Mouse (Mus musculus) gastrocnemius, postnatal 10 days (tissue): ENCODE data around the gene Tomt. TPM values are rescaled to one million over a fixed set of nuclear protein-coding genes. Genes with fewer than 3 reads are reported as not detected.
"Not testable (repeated sequence)": the region's sequence is repeated elsewhere in the genome, so short reads cannot be mapped to it uniquely, and the experiment has no call there.

Experiments
- DNase-seq: peaks from one replicate; pipeline ENCODE4 v3.0.0; 2021; ENCODE audit warnings: mixed read lengths
- long read RNA-seq, 2 experiments: library from polyadenylated mRNA; stranded (forward); transcript quantifications; one replicate each; pipeline ENCODE4 v2.0.0; 2021
- total RNA-seq, 2 experiments: library from RNA; stranded (reverse); gene quantifications; 2 replicates each; pipeline ENCODE4 v1.2.3; 2021

Tomt gene
- total RNA-seq = not detected
- long read RNA-seq, experiment 1 = 0 reads
- long read RNA-seq, experiment 2 = 0 reads

DNA sequence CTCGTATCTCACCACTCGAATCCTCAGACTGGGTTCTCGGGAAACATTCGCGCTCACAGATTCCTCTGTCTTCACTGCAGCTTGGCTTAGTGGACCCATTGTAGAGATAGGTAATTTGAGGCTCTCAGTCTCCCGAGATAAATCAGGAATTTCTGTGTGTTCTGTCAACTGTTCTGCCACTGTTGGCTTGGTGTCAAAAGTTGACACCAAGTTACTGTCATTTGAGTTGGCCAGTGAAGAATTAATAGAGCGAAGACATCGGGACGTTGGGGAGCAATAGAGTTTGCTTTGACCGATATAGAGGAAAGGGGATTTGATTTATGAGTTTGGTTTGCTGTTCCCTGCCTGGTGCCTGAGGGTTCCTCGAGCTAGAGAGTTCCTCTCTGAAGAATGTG is at the start of gene Tomt:
Gene Tomt, minus strand, starts transcription at position 73 of the 395 bp plus-strand sequence.
- no peak for DNase-seq

DNA sequence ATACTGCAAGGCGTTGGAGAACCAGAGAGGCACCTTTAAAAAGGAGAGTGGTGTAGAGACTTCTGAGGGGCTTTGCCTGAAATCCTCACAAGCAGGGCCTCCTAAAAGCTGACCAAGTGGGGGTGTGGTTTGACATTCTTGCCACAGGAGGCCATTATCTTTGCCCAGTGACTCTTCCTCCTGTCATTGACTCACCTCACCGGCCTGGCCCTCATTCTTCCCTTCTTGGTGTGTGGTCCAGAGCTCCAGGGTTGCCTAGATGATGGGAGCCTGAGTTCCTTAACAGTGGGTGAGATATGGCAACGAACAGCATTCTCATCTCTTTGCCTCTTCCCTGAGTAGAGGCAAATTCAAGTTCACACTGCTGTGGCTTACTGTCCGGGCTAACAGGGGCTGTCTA is 49.7 kb upstream of the Tomt start:
- DNase-seq = no peak

DNA sequence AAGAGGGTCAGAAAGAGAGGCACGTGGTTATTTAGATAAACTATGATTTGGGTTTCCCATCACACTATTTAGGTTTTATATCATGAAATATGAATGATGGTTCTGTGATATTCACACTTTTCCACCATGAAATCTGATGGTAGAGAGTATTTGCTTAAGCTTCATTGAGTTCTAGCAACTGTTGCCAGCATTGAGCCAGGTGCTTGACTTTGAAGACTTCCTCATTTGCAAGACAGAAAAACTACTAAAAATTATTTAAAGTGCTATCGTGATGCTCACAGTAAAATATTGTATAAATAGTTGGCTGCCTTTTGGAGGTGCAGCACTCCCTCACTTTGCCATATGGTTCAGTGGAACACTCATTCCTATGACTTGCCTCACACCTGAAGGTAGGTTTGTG is 49.1 kb upstream of the Tomt start:
- DNase-seq = no peak

DNA sequence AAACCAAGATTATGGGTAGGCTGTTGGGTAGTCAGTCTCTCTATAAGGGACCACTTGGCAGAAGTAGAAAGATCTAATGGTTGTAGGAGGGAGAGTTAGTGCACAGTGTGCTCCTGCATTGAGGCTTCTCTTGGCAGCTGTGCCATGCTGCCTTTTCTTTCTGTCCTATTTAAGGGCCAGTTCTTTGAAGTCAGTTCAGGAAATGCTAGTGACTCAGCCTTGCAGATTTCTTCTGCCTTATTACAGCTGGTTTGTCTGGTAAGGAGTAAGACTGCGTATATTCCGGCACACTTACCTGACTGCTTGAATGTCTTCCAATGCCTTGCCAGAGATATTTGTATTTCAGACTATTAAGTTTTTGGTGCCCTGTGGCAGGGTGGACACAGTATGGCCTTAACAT is 48.0 kb upstream of the Tomt start:
- DNase-seq = no peak

DNA sequence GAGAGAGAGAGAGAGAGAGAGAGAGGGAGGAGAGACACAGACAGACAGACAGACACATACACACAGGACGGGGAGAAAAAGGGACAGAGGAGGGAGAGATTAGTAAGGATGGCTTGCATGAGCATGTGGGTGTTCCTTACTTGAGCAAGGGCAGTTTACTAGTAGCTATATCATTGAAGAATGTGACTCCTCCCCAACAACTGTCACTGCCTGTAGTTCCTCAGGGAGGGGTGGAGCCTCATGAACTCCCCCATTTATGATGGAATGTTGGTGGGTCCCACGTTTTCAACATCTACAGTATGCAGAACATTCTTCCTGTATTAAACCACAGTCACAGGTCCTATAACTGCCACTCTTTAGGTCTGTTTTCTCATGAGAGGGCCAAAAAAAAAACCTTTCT is 45.9 kb upstream of the Tomt start:
- DNase-seq = no peak

DNA sequence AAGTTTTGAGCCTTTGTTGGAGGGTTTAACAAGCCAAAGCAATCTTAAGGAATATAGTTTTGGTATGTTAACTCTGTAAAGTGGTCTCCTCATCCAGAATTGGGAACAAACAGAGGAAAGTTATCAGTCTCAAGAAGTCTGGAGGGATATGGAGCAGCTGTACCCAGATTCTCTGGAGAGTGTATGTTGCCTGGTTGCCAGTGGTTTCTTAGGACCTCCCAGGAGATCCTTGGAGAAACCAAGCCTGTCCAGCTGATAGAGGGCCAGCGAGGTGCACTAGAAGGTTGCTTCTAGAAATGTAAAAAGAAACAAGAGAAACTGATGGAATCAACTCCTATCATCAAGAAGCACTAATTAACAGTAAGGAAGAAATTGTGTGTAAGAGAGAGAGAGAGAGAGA is 45.5 kb upstream of the Tomt start:
- DNase-seq = no peak

DNA sequence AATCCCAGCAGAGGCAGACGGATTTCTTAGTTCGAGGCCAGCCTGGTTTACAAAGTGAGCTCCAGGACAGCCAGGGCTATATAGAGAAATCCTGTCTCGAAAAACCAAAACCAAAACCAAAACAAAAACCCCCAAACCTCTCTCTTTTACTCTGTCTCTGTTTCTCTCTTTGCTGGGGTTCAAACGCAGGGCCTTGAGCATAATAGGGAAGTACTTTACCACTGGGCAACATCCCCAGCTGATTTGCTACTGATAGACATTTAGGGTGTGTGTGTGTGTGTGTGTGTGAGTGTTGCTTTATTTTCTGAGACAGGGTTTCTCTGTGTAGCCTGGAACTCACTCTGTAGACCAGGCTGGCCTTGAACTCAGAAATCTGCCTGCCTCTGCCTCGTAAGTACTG is 42.8 kb upstream of the Tomt start:
- DNase-seq = not testable (repeated sequence)

DNA sequence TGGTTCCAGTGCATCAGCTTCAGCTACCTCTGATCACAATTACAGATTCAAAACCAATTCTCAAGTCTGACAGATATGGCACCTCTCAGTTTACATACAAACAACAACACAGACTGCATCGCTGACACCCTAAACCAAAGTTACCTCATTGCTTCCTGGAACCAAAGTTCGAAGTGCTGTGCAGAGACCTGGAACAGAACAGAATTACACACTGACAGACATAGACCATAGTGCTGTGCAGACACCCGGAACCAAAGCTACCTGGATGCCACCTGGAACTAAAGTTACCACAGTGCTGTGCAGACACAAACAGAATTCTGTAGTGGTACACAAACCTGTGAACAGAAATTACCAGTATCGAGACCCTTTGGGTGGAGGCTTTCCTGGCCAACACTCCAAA is 33.6 kb upstream of the Tomt start:
- DNase-seq = no peak

DNA sequence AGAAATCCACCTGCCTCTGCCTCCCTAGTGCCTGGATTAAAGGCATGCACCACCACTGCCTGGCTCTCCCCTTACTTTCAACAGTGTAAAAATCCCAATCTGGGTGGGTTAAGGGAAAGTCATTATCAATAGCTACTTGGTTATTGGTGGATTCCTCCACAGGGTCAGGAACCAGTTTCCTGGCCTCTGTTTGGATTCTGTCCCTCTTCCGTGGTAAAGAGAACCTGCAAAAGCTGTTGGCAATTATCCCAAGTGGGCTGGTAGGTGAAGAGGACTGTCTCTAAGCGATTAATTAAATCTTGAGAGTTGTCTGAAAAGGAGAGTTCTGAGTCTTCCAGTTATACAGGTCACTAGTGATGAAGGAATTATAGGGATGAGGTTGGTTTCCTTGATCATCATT is 32.2 kb upstream of the Tomt start:
- no peak for DNase-seq

DNA sequence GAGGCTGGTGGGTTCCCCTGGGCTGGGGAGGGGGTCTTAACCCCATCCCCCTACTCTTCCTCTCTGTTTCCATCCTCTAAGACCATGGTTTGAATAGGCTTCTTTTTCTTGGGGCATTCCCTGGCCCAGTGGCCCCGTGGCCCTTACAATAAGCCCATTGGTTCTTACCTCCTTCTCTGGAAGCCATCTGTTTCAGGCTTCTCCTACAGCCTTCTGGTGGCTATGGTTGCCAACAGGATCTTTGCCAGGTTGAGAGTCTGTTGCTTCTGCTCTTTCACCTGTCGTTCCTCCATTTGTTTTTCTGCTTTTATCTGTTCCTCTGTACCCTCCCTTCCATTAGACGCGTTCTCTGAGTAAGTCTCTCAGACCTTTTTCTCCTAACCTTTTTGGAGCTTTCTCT is 31.4 kb upstream of the Tomt start:
- DNase-seq = peak; percentile 10

DNA sequence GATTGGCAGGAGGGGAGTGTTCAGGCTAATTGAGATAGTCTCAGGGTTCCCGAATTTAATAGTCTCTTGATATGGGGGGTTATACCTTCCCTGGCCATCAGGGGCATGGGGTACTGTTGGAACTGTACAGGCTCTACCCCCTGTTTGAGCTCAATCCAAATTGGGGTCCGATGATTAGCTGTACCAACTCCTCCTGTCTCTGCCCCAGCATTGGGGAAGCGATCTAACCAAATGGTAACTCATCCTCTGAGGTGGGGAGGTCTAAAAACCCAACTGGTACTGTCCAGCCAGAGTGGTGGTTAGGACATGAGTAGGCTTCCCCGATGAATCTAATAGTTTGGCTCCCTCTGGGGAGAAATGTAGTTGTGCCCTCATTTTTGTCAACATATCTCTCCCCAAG is 30.8 kb upstream of the Tomt start:
- DNase-seq = no peak

DNA sequence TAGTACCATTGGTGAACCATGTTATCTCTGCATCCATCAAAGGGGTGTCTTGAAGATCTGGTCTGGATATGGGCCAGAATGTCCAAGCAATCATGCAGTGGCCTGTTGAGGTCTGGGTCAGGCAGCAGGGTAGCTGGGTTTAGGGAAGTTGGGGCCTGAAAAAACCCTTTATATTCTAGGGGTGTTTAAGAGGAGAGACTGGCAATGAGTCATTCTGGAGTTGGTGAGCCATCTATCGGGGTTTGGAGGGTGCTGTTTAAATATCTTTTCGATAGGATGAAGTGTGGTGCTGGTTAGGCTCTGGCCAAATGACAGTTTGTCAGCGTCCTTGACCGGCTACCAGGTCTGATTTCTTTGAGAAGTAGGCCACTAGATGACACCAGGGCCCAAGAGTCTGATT is 29.8 kb upstream of the Tomt start:
- DNase-seq = no peak

DNA sequence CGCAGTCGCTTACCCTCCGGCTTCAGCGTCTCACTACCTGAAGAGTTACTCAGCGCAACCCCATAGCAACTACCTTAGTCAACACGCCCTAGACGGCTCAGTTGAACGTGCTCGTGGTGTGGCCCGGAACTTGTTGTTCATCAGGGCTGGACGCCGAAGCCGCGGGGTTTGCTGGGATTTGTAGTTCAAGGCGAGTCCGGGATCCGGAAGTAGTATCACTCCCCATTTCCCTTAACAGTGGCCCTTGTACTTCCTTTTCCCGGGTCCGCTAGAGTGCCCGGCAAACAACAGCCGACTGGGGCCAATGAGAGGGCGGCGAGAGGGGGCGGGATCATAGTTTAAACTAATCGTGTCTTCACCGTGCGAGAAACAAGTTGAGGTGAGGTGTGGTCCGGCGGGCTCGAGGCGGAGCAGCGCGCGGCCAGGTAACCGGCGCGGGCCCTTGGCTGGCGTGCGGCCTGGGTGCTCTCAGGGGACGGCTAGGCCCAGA is 27.6 kb upstream of the Tomt start, which contains the start of the genes Lrrc51 and Numa1:
Gene Lrrc51, minus strand, starts transcription at position 145 of the 490 bp plus-strand sequence.
Gene Numa1, plus strand, starts transcription at position 361 of the 490 bp plus-strand sequence.
- peak; percentile 92 for DNase-seq

DNA sequence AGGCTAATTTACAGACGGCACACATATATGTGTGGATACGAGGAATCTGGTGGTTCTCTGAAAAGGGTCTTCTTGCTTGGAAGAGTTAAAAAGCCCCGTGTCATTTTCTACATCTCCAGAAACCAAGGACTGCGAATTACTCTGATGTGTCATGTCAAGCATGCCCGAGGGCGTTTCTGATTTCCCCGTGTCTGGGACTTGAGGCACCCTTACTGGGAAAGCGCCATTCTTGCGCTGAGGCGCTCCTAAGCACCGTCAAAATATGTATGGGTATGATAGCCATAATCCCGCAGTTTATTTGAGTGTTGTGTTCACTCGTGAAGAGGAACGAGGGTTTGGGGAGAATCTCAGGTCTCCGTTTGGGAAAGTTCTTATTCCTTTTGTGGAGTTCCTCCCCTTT is 27.1 kb upstream of the Tomt start:
- no peak for DNase-seq

DNA sequence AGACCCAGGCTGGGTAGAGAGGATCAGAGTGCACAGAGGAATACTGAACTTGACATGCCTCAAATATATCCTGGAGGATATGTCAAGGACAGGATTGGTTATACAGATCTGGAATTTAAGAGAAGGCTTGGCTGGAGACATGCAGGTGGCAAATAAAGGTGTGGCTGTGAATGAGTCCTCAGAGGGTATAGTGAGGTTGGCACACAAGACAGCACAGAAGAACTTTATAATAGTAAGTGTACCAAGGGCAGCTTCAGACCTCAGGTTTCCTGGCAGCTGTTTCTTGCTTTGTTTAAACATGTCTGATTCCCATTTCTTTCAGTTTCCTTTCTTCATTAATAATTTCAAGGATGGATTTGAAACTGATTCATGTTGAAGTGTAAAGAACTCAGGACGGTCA is 26.4 kb upstream of the Tomt start:
- DNase-seq = no peak

DNA sequence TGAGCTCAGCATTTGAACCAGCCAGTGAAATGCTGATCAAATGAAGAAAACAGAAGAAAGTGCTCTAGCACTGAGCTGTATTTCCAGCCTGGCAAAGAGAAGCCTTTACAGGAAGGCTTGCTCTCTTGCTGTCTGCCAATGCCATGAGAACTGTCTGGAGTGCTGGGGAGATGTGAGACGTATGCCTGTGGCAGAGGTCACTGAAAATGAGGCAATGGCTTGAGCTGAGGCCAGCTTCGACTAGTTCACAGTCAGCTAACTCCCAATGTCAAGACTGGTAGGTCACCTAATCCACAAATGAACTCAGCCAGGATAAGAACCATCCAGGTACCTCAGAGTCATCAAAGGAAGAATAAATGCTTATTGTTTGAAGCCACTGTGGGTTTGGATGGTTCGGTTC is 21.9 kb upstream of the Tomt start:
- DNase-seq = no peak

DNA sequence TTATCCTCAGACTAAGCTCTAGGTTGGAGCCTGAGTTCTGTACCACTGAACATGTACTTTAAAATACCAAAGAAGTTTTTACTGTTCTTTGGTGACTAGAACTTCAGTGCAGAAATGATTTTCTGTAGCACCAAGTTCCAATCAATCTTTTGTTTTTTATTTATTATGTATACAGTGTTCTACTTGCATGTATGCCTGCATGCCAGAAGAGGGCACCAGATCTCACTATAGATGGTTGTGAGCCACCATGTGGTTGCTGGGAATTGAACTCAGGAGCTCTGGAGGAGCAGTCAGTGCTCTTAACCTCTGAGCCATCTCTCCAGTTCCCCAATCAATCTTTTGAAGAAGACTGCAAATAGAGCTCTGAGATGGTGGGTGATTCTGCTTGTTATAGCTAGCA is 19.7 kb upstream of the Tomt start:
- not testable (repeated sequence) for DNase-seq

DNA sequence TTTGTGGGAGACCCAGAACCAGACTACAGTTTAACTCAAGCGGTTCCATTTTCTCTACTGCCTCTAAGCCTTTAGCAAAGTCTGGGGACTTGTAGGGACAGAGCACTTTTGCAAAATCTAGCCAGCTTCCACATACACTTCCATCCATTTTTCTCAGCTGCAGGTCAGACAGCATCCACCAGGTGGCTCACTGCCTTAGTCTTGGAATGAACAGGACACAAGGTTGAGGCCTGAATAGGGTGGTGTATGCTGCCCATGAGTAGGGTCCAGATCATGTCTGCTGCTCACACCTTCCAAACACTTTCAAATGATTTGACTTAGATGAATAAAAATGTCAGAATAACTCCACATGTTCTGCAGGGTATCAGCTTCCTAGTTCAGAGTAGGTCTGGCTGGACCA is 11.9 kb upstream of the Tomt start:
- DNase-seq = peak; percentile 62

DNA sequence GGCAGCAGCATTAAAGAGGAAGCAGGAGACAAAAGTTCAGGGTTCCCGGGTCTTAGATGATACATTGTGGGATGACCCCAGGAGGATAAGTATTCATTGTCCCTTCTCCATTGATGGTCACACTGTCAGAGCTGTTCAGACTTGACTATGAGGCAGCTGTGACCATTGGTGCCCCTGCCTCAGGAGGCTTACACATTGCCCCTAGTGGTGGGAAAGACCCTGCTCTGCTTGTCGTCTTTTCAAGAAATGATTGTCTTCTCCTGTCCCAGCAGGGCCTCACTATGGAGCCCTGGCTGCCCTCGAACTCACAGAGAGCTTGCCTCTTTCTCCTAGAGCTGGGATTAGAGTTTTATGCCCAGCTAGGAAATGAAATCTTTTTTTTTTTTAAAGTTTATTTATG is 5.8 kb upstream of the Tomt start:
- no peak for DNase-seq

DNA sequence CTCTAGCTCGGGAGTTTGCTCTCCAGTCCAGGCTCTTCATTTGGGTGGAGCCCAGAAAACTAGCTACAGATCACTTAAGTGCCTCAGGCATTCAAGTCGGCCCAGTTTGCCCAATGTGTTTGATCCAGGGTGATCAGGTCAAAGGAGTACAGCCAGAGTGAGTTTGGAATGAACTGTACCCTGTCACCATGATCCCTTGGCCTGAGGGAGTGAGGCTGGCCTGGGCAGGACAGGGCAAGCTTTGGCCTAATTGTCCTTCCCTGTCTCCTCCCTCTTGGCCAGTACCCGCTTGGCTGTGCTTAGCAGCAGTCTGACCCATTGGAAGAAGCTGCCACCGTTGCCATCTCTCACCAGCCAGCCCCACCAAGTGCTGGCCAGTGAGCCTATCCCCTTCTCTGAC is 4.0 kb upstream of the Tomt start:
- DNase-seq = no peak

DNA sequence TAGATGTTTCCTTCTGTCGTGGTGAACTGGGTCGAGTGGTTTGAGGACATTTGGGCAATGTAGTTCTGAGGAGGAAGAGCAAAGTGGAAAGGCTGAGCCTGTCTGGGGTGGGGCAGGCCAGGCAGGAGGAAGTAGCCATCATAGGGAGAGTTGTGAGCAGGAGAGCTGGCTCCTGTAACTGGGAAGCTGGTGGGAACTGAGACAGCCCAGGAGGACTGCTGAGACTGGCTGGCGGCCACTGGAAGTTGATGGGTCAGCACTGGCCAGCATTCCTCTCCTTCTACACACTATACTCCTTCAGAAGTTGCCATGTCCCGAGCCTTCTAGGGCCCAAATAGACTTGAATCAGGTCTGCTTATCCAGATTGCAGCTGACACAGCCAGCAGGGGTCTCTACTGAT is 2.2 kb upstream of the Tomt start:
- DNase-seq = peak; percentile 49

DNA sequence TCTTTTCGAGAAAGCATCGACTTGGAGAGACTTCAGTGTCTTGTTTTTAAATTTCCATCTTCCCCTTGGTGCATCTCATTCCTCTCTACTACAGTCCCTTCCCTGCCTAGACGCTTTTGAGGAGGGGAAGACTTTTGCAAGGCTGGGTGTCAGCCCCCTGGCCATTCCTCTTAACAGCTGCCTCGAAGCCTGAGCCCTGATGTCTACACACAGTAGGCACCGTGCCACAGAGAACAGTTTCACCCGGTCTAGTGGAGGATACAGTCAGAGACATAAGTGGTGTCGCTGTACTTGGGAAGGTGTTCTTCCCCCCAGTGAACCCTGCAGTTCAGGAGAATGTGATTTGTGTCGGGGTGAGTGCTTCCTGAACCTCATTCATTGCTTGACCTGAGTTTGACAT is 537 bp upstream of the Tomt start:
- DNase-seq = no peak

DNA sequence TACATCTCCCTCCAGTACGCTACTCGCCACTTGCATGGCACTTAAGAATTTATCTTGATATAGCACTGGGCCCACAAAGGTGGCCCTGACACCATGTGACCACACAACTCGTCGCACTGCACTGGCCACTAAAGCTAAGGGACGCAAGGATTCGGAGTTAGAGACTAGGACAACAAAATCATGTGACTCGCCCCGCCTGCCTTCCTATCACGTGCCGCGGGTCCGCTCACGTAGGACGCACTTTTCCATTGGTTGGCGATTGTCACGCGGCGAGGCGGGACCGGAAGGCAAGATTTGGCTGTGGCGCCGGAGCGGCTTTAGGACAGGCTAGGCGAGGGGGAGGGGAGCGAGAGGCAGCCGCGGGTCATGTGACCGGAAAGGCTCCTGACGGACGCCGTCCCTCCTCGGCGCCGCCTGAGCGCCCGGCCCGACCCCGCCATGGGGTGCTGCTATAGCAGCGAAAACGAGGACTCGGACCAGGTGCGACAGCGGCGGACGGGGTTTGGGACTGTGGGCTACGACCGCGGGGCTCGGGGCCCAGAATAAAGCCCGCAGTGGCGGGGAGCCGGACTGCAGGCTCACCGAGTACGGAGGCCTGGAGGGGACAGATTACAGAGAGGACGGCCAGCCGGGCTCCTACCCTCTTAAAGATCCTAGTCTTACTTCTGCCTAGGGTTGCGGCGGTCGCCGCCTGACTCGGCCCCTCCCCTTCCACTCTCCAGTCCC is 435 bp downstream of the Tomt start, which contains the start of gene Lamtor1:
Gene Lamtor1, plus strand, starts transcription at position 344 of the 726 bp plus-strand sequence.
- peak; percentile 98 for DNase-seq

DNA sequence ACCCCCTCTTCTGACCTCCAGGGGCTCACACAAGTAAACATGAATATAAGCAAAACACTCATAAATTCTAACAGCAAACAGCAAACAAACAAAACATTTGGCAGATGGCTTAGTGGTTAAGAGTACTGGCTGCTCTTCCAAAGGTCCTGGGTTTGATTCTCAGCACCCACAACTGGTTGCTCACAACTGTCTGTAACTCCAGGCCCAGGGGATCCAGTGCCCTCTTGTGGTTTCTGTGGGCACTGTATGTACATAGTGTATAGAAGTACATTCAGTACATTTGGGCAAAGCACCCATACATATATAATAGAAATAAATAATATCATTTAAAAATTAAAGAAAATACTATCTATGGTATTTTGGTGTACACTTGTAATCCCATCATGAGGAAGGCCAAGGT is 3.3 kb downstream of the Tomt start:
- no peak for DNase-seq
